Mouse (Mus musculus) Patski (cell line): ENCODE measurements around the gene Zfp846. TPM values are rescaled to one million over a fixed set of nuclear protein-coding genes. Genes with fewer than 3 reads are reported as not detected.

Experiments
- ATAC-seq: fragments of 100-300 bp; one replicate; pipeline ENCODE4 v1.8.0; 2021
- CTCF ChIA-PET: fragments of 350-600 bp; sonication (Branson Sonifier 250); formaldehyde crosslinking; loops from one replicate; lab custom pipeline; 2022; ENCODE audit warnings: inconsistent platforms; lab: Charles Lee
- POLR2A ChIA-PET: fragments of 350-600 bp; sonication (Branson Sonifier 250); formaldehyde crosslinking; loops from one replicate; lab custom pipeline; 2022; ENCODE audit warnings: antibody characterized with exemption, inconsistent platforms; lab: Charles Lee
- DNase-seq: peaks from one replicate; pipeline ENCODE4 v3.0.0-alpha.2; 2011; ENCODE audit warnings: low read depth, low spot score
- H3K27me3 ChIP-seq: fragments of 371-371 bp; one replicate; pipeline ENCODE4 v1.5.1; 2021
- CTCF ChIP-seq: fragments of 100-300 bp; IDR thresholded peaks from one replicate; pipeline ENCODE4 v1.5.1; 2021
- in situ Hi-C: fragments of 300-500 bp; cut with MboI; formaldehyde crosslinking; loops from 3 replicates; pipeline ENCODE4 v1.11.1; 2018; ENCODE audit warnings: low pct_unique_long_range_greater_than_20kb, mixed read lengths
- polyA plus RNA-seq: library from polyadenylated mRNA; unstranded; gene quantifications from one replicate; pipeline ENCODE4 v1.2.3, GENCODE M21; 2021

The Zfp846 gene
- polyA plus RNA-seq, 1 experiment from 2014 or later, result 8.8 TPM

DNA sequence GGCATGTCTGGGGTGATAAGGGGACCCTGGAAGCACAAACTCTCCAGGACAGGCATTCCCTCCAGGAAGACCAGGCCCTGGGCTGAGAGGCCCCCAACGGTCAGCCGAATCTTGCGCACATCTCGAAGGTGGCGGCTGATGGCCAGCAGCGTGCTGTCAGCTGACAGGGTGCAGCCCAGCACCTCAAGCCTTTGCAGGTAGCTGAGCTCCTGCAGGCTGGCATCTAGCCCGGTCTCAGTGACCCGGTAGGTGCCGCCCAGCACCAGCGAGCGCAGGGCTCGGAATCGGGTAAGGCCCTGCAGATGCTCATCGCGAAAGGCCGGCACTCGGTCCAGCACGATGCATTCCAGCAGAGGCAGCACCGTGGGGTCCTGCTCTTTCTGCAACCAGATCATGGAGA, 57.5 kb downstream of the Zfp846 start:
- TF ChIP-seq CTCF, result no peak
- DNase-seq (no peak), ATAC-seq (no peak)
- H3K27me3 ChIP-seq, result no peaks in the 10 kb centered on the region
- POLR2A ChIA-PET, result no interaction called here
- in situ Hi-C loops, result no loop called here
- CTCF ChIA-PET, result interaction anchor here (1.5 kb wide), 1 partner anchor 29 kb away, joined by 3 read pairs; no protein-coding TSS in a partner anchor

DNA sequence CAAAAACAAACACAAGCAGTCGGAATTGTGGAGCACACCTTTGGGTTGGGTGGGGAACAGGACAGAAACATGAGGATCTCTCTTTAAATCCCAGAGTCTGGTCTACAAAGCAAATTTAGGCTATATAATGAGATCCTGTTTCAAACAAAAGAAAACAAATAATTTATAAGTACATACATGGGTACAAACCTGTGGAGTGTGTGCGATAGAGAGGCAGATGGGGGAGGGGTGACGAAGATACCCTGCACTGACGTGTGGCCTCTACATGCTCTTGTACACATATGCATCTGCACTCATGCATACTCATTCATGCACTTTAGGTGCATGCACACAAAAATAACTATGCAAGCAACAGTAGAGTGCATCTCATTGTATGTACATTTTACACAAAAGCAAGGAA, 58.4 kb downstream of the Zfp846 start:
- CTCF ChIA-PET, result interaction anchor here (0.7 to 1.5 kb wide), 2 partner anchors 20 to 30 kb away, joined by 3 read pairs; no protein-coding TSS in a partner anchor
- DNase-seq (no peak), ATAC-seq (no peak)
- POLR2A ChIA-PET, result no interaction called here
- H3K27me3 ChIP-seq, result no peaks in the 10 kb centered on the region
- TF ChIP-seq CTCF, result no peak
- in situ Hi-C loops, result no loop called here

DNA sequence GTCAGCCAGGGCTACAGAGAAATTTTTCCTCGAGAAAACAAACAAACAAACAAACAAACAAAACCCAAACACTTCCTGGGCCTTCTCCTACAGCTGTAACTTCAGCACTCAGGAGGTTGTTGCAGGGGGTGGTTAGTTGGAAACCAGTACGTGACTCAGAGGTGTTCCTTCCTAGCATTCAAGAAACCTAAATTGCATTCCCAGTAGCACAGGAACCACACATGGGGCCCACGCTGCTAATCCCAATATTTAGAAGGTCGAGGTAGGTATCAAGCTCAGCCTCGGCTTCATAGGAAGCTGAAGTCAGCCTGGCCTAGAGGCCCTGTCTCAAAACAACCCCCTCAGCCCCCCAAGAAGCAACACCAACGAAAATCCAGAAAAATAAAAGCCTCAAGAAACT, 60.4 kb downstream of the Zfp846 start:
- CTCF ChIA-PET, result no interaction called here
- in situ Hi-C loops, result loop anchor here (10.0 kb wide), 1 partner anchor 167 kb away; no protein-coding TSS in a partner anchor

DNA sequence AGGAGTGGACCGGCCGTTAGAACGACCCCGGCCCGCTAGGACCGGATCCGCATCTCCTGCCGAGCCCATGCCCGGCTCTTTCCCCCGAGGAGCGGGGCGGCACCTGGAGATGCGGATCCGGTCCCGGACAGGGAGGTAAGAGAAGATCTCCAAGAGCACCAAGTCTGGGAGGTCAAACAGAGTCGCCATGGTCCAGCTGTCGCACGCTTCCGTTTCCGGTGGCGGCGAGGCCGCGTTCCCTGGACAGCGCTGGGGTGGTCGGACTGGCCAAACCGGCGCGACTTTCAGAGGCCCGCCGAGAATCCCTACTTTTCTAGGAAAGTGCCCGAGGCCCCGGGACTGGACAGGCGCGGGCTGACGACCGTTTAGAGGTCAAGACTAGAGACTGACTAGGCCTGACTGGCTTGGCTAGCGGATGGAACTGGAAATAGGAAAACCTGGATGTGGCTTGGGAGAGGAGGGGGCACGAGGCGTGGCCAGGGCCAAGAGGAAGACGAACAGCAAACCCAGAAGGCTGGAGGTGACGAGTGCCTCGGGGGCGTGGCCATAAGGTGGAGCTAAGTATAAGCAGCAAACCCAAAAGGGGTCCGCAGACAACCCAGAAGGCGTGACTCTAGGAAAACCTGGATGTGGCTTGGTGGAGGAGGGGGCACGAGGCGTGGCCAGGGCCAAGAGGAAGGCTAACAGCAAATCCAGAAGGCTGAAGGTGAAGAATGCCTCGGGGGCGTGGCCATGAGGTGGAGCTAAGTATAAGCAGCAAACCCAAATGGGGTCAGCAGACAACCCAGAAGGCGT, 61.2 kb downstream of the Zfp846 start, which contains the start of gene Ubl5:
Gene Ubl5, plus strand, starts transcription at position 778 of the 795 bp plus-strand sequence.
- peak; percentile 54 for DNase-seq
- no peak for TF ChIP-seq CTCF
- in situ Hi-C loops, result loop anchor here (10.0 kb wide), 1 partner anchor 167 kb away; no protein-coding TSS in a partner anchor
- ChIA-PET POLR2A (no interaction called here), CTCF (interaction anchor here (0.7 to 1.4 kb wide), 2 partner anchors 10 to 19 kb away, joined by 3 read pairs; no protein-coding TSS in a partner anchor)
- ATAC-seq, result peak; percentile 87
- H3K27me3 ChIP-seq, result no peaks in the 10 kb centered on the region

More for the DNA sequence above, 60.4 kb downstream of the Zfp846 start:
- H3K27me3 ChIP-seq, result no peaks in the 10 kb centered on the region
- no peak for TF ChIP-seq CTCF
- DNase-seq (no peak), ATAC-seq (no peak)
- POLR2A ChIA-PET, result no interaction called here

DNA sequence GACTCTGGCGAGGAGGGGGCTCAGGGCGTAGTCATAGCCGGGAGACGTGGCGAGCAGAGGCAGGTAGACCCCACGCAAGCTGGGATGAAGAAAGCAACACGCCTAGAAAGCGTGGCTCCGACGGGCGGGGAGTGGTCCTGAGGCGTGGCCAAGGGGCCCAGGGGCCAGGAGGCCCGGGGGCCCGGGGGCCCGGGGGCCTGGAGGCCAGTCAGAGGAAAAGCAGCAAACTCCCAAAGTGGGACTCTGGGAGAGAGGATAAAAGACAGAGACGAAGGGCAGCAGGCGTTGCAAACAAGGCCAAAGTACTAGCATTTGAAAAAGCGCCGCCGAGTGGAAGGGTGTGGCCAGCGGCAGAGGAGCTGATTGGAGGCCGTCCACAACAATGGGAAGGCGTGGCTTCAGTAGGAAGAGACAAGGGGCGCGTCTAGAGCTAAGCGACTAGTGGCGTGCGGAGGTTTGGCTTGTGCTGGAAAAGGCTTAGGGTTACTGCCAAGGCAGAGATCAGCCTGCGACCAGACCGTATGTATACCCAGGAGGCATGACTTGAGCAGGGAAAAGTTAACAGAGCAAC, 61.9 kb downstream of the Zfp846 start:
- CTCF ChIA-PET, result interaction anchor here (0.7 to 1.4 kb wide), 3 partner anchors 11 to 19 kb away, joined by 3 read pairs; no protein-coding TSS in a partner anchor
- DNase-seq (peak; percentile 35), ATAC-seq (peak; percentile 79)
- in situ Hi-C loops, result loop anchor here (10.0 kb wide), 1 partner anchor 168 kb away; no protein-coding TSS in a partner anchor
- TF ChIP-seq CTCF, result no peak
- no peaks in the 10 kb centered on the region for H3K27me3 ChIP-seq
- POLR2A ChIA-PET, result no interaction called here

DNA sequence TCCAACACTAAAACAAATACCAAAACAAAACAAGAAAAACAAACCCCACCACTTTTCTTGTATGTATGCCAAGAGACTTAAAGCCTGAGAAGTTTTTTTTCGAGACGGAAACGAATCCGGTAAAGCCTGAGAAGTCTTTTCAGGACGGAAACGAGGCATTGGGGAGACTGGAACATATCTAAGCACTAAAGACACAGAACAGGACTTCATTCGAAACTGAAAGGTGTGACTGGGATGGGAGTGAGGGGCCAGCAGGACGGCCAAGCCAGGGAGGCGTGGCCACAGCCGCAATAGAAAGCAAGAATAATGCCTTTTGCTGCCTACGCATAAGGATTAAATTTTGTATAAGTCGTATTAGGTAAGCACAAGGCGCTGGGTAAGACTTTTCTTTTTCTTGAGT, 62.7 kb downstream of the Zfp846 start:
- no peak for TF ChIP-seq CTCF
- POLR2A ChIA-PET, result no interaction called here
- in situ Hi-C loops, result loop anchor here (10.0 kb wide), 1 partner anchor 169 kb away; no protein-coding TSS in a partner anchor

DNA sequence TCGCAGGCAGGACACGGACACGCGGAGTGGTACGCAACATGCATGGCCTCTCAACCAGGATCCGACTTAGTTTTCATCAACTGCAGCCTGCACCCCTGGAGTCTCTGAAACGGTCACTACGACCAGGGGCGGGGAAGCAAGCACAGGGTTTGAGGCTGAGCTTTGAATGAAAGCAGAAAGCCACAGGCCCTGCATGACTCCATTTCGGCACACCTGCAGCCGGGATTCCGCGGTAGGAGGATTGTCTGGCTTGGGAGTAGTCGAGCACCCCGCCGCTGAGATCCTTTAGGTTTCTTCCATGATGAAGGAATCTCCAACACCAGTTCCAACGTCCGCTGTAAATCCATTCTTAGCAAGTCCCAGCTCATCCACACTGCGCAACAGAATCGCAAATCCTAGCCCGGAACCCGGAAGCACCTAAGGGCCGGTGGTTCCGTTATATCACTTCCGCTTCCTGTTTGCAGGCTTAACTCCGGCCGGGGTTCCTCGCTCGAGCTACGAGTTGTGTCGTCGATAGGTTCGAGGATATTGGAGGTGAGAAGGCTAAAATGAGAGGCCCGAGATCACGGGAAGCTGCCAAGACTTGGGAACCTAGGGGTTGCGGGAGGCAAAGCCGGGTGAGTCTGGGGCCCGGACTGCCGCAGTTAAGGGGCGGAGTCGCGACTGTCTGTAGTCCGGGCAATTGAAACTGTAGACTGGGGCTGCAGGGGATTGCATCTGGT, 63.4 kb downstream of the Zfp846 start, which contains the start of gene Fbxl12:
Gene Fbxl12, minus strand, starts transcription at position 408 of the 722 bp plus-strand sequence.
- ATAC-seq, result peak; percentile 31
- DNase-seq, result no peak
- TF ChIP-seq CTCF, result no peak
- POLR2A ChIA-PET, result interaction anchor here (1.0 kb wide), 1 partner anchor 9 kb away, joined by 3 read pairs; no protein-coding TSS in a partner anchor
- CTCF ChIA-PET, result no interaction called here
- in situ Hi-C loops, result loop anchor here (10.0 kb wide), 1 partner anchor 170 kb away; no protein-coding TSS in a partner anchor
- no peaks in the 10 kb centered on the region for H3K27me3 ChIP-seq

More for the DNA sequence above, 62.7 kb downstream of the Zfp846 start:
- DNase-seq (no peak), ATAC-seq (no peak)
- CTCF ChIA-PET, result interaction anchor here (1.2 to 1.4 kb wide), 2 partner anchors 10 to 18 kb away, joined by 3 read pairs; no protein-coding TSS in a partner anchor
- H3K27me3 ChIP-seq, result no peaks in the 10 kb centered on the region

DNA sequence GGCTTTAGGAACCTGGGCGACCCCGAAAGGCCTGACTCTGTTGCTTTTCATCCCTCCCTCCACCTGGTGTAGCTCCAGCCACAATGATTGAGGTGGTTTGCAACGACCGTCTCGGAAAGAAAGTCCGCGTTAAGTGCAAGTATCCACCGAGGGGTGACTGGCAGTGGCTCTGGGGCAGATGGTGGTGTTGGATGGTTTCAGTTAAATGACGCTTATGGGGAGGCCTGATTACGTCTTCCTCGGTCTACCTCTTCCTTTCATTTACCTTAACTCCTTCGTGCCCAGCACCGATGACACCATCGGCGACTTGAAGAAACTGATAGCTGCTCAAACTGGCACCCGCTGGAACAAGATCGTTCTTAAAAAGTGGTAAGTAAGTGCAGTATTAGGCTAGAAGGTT, 64.0 kb downstream of the Zfp846 start:
- H3K27me3 ChIP-seq, result no peaks in the 10 kb centered on the region
- no peak for TF ChIP-seq CTCF
- POLR2A ChIA-PET, result interaction anchor here (1.0 kb wide), 1 partner anchor 9 kb away, joined by 3 read pairs; no protein-coding TSS in a partner anchor
- ATAC-seq (no peak), DNase-seq (no peak)
- in situ Hi-C loops, result loop anchor here (10.0 kb wide), 1 partner anchor 170 kb away; no protein-coding TSS in a partner anchor
- CTCF ChIA-PET, result no interaction called here

DNA sequence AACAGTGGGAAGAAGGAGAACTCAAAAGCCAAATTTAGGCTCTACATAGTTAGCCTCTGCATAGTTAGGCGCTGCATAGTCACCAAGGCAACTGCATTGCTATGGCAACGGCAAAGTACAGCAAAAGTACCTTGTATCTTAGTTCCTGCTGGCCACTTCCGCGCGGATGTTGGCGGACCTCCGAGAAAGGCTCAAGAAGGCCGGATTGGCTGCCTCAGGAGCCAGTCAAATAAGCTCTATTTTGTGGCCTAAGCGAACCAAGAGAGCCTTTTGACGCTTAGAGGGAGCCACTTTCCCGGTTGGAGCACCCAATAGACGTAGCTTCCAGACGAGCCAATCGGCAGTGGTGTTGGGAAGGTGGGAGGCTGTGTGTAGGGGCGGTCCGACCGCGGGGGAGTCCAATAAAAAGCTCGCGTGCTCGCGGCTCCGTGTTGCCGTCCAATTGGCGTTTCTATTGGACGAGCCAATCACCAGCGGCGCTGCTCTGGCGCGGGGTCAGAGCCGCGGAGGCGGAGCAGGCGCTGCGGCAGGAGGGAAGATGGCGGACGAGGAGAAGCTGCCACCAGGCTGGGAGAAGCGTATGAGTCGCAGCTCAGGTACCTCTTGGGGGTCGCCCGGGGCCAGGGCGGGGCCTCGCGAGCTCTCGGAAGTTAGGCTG, 70.6 kb downstream of the Zfp846 start, which contains the start of gene Pin1:
Gene Pin1, plus strand, starts transcription at position 494 of the 658 bp plus-strand sequence.
- in situ Hi-C loops, result no loop called here
- DNase-seq (peak; percentile 98), ATAC-seq (peak; percentile 100)
- ChIA-PET CTCF (interaction anchor here (1.3 to 3.5 kb wide), 2 partner anchors 11 to 16 kb away, joined by 4 to 12 read pairs; no protein-coding TSS in a partner anchor), POLR2A (no interaction called here)
- no peak for TF ChIP-seq CTCF
- no peaks in the 10 kb centered on the region for H3K27me3 ChIP-seq
